Mouse (Mus musculus) heart, postnatal 10 days (tissue): Measurements from ENCODE around the gene Zfp326. TPM values are rescaled to one million over a fixed set of nuclear protein-coding genes. Genes with fewer than 3 reads are reported as not detected.
A peak's percentile ranks its signal among the peaks of the same experiment; 100 is the strongest.
"Not testable (repeated sequence)": the region's sequence is repeated elsewhere in the genome, so short reads cannot be mapped to it uniquely, and the experiment has no call there.

Experiments used
- DNase-seq, 2 experiments: peaks; one replicate each; pipeline ENCODE4 v3.0.0; 2021
- intact Hi-C: fragments of 180-260 bp; cut with DNase I; formaldehyde crosslinking; loops from one replicate; pipeline ENCODE4 v1.15.1; 2025
- total RNA-seq, 2 experiments: library from RNA; stranded (reverse); gene quantifications; 2 replicates each; pipeline ENCODE4 v1.2.3; 2021

The Zfp326 gene
- total RNA-seq, 2 experiments from 2014 or later, result 21.1 to 21.9 TPM

GRCm38 (mm10) chr5:105865110-105865628 lies 11.2 kb upstream of the Zfp326 start:
- DNase-seq, intact Hi-C loops: not testable (repeated sequence)

GRCm38 (mm10) chr5:105867427-105867826 lies 8.9 kb upstream of the Zfp326 start:
- intact Hi-C loops, result no loop called here
- DNase-seq, result no peak

DNA sequence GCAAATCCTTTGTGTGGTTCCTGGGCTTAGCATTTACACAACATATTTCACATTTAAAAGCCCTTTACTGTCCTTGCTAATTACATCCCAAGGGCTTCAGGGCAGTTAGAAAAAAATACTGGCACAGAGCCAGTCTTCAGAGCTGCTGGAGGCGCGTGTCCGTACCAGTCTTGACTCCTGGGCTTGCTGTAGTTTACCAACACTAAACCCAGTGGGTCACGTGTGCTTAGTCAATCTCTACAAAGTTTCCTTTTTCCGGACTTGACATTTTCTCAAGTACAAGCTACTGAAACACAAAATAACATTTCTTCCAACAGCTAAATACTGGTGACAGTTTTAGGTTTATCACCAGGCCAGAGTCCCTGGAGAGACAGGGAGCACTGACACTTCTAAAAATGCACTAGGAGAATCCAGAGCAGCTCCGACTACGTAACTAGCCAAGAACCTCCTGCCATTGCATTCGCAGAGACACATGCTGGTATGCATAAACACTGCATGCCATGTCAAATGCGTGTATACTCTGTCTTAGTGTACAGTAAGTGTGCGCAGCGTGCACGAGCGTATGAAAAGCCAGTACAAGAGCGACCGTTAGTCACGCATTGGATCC lies 8.4 kb upstream of the Zfp326 start:
- peak; percentile 65 to 68 for DNase-seq
- intact Hi-C loops, result loop anchor here (1.0 to 2.0 kb wide), 4 partner anchors 184 to 463 kb away; partner anchors contain the start of gene Lrrc8c

DNA sequence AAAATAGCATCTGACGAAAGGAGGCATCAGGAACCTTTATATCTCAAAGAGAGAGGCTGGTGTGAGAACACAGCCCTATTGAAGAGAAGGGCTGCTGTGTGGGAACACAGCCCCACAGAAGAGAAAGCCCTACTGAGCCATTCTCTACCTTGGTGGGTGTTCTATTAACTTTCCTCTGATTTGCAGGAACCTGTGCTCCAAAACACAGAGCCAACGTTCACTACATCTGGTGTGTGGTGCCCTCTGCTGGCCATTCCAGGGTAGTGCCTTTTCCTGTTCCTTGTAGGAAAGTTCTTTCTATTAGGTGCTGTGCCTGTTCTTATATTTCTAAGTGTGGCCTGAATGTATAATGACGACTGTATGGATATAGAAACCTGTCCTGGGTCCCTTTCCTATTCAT lies 7.8 kb upstream of the Zfp326 start:
- intact Hi-C loops, result loop anchor here (1.0 to 2.0 kb wide), 4 partner anchors 184 to 463 kb away; partner anchors contain the start of gene Lrrc8c
- DNase-seq, result peak; percentile 87 to 92

DNA sequence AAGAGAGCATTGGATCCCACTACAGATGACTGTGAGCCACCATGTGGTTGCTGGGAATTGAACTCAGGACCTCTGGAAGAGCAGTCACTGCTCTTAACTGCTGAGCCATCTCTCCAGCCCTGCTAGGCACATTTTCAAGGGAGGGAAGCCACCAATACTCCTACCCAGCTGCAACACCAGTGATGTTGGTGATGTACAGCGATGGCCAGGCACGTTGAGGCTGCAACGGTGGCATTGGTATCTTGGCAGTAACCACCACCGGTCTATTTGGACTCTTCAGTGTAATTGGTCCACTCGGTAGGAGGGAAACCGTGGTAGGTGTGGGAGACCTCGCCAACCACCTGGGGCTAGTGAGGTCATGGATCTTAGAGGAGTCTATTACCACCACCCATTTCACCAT lies 6.6 kb upstream of the Zfp326 start:
- no peak for DNase-seq
- intact Hi-C loops, result loop anchor here (2.0 kb wide), 2 partner anchors 351 to 377 kb away; partner anchors contain the start of gene Lrrc8c

- intact Hi-C loops, result no loop called here
- no peak for DNase-seq
These were observed 5.2 kb upstream of the Zfp326 start for GRCm38 (mm10) chr5:105871140-105871539.

GRCm38 (mm10) chr5:105872176-105872575 lies 4.2 kb upstream of the Zfp326 start:
- DNase-seq, result no peak
- intact Hi-C loops, result no loop called here

- intact Hi-C loops, result no loop called here
- DNase-seq, result no peak
These were observed 3.4 kb upstream of the Zfp326 start for GRCm38 (mm10) chr5:105872916-105873315.

DNA sequence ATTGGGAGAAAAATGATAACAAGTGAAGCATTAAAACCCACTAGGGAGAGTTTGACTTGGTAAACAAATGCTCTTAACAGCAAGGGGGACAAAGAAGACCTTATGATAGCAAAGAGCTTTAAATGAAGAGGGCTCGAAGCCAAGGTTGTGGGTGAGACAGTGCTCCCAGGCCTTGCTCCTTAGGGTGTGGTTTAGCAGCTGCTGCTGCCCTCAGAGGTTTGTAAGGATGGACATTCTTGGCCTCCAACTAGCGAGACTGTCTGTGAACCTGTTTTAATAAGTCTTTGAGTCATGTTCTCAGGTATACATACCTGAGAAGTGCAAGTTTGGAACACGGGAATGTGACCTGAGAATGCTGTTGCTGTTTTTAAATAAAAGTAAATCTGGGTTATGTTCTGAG lies 2.6 kb upstream of the Zfp326 start:
- DNase-seq, result no peak
- intact Hi-C loops, result no loop called here

DNA sequence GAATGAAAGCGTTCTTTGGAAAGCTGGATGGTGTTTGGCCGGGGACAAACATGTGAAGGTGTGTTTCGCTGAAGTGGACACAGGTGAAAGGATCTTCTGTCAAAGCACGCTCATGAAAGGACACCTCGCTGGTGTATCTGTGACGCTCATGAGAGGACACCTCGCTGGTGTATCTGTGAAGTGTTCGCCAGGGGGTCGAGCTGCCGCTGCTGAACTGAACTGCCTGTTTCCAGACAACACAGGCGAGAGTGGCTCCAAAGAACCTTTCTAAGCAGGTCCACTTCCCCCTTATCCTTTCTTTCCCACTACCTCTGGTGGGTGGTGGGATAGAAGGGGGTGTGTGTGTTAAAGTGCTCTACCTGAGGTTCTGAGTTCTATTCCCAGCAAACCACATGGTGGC lies 1.9 kb upstream of the Zfp326 start:
- intact Hi-C loops, result no loop called here
- no peak for DNase-seq

GRCm38 (mm10) chr5:105876925-105877774 lies 785 bp downstream of the Zfp326 start:
- peak; percentile 59 to 61 for DNase-seq
- intact Hi-C loops, result no loop called here

DNA sequence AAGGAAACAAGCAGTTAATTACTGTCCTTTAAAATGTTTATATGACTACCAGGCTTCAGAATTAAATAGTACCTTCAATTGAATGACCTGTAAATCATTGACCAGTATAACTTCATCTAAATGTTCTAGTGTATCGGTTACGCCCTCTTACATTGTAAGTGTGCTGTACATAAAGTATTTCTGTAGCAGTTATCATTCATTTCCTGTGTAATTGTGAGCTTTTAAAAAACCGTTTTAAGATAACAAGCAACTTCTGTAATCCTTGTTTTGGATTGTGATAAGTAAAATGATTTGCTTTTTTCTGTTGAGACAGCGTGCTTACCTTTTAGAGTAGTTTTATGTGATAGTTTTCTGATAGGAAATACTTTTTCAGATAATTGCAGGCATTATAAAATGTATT lies 11.0 kb downstream of the Zfp326 start:
- intact Hi-C loops, result no loop called here
- DNase-seq, result no peak

DNA sequence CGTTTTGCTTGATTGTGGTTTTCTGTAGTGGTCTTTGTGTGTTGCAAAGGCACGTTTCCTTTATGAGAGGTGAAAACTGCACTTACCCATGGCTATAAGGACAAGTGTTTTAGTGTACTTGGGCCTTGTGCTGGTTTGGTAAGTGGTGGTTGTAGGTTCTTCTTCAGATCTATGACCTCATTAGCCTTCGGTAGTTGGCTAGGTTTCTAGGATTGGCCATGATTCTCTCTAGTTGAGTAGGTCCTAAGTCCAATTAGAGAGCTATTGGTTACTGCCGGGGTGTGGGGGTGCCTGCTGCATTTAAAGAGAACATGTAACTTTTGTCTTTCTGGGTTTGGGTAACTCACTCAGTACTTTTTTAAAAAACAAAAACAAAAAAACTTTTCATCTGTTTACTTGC lies 21.8 kb downstream of the Zfp326 start:
- intact Hi-C loops, result no loop called here
- DNase-seq, result no peak

GRCm38 (mm10) chr5:105909209-105909608 lies 32.8 kb downstream of the Zfp326 start:
- no peak for DNase-seq
- intact Hi-C loops, result no loop called here

- DNase-seq, result no peak
- intact Hi-C loops, result no loop called here
These were observed 33.3 kb downstream of the Zfp326 start for GRCm38 (mm10) chr5:105909671-105910070.

- DNase-seq, result no peak
- intact Hi-C loops, result no loop called here
These were observed 35.1 kb downstream of the Zfp326 start for GRCm38 (mm10) chr5:105911498-105911897.

DNA sequence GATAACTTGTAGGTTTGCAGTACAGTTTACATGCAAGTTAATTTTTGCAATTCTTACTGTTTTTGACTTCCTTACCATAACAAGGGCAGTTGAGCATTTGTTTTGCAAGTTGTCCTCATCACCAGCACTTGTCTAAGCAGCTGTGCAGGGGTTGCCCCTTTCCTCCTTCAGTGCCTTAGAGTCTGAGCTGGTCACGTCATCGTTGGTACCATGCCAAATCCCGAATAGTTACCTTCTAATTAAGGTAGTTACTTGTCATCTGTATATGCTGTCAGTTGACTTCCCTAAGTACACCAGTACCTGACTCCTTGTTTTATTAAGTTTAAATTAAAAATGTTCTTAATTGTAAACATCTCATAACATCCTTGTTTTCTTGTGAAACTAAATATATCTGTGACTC lies 41.0 kb downstream of the Zfp326 start:
- intact Hi-C loops, result no loop called here
- no peak for DNase-seq

GRCm38 (mm10) chr5:105918289-105918688 lies 41.9 kb downstream of the Zfp326 start:
- intact Hi-C loops, result no loop called here
- peak in 1 of 2 experiments; percentile 29 for DNase-seq

- DNase-seq, result no peak
- intact Hi-C loops, result no loop called here
These were observed 46.6 kb downstream of the Zfp326 start for GRCm38 (mm10) chr5:105922818-105923487.

DNA sequence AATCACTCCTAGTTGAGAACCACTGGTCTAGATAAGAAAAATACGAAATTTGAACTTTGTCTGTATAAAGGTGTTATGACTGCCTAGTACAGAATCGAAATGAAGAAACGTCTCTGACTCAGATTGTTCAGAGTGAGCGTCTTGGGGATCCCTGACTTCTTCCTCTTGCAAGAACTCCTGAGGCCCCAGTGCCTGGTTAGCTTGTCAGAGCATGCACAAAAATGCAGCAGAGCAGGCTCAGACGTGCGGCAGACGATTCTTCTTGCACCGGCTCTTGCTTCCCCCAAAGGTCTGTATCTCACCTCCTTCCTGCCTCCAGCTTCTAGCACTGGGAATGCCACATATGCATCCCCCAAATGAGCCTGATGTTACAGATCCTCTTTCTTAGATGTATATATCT lies 48.0 kb downstream of the Zfp326 start:
- intact Hi-C loops, result no loop called here

More for the DNA sequence above, 48.0 kb downstream of the Zfp326 start:
- DNase-seq, result no peak
